Mouse (Mus musculus): ENCODE measurements at regions not wholly inside any gene's neighbourhood (a gene's known extent, or its start where the extent isn't known, plus 50 kb on each side); places are given as distances from the start of the nearest gene placed in this dataset.

GRCm38 (mm10) chr2:178643841-178644240 lies 213.5 kb downstream of the Cdh26 start:
- no peak for DNase-seq (ENCODE audit: low read depth in 2 of 2, low spot score in 2 of 2)

- no peak for DNase-seq (ENCODE audit: low read depth in 2 of 2, low spot score in 2 of 2)
These were observed 229.7 kb downstream of the Cdh26 start for GRCm38 (mm10) chr2:178660071-178660470.

- DNase-seq (ENCODE audit: low read depth in 2 of 2, low spot score in 2 of 2) = no peak
These were observed 232.1 kb downstream of the Cdh26 start for GRCm38 (mm10) chr2:178662396-178662795.

GRCm38 (mm10) chr2:178664977-178665376 lies 234.6 kb downstream of the Cdh26 start:
- DNase-seq (ENCODE audit: low read depth in 2 of 2, low spot score in 2 of 2) = peak in 1 of 2 experiments; percentile 5

GRCm38 (mm10) chr2:178668451-178668850 lies 238.1 kb downstream of the Cdh26 start:
- DNase-seq (ENCODE audit: low read depth in 2 of 2, low spot score in 2 of 2) = no peak

- DNase-seq (ENCODE audit: low read depth in 2 of 2, low spot score in 2 of 2) = no peak
These were observed 240.6 kb downstream of the Cdh26 start for GRCm38 (mm10) chr2:178670952-178671351.

GRCm38 (mm10) chr2:178673621-178674020 lies 243.3 kb downstream of the Cdh26 start:
- no peak for DNase-seq (ENCODE audit: low read depth in 2 of 2, low spot score in 2 of 2)

- DNase-seq (ENCODE audit: low read depth in 2 of 2, low spot score in 2 of 2) = no peak
These were observed 244.3 kb downstream of the Cdh26 start for GRCm38 (mm10) chr2:178674621-178675020.

GRCm38 (mm10) chr2:178676970-178677369 lies 246.6 kb downstream of the Cdh26 start:
- DNase-seq (ENCODE audit: low read depth in 2 of 2, low spot score in 2 of 2) = no peak

GRCm38 (mm10) chr2:178680368-178680767 lies 250.0 kb downstream of the Cdh26 start:
- DNase-seq (ENCODE audit: low read depth in 2 of 2, low spot score in 2 of 2) = no peak

- DNase-seq (ENCODE audit: low read depth in 2 of 2, low spot score in 2 of 2) = no peak
These were observed 254.0 kb downstream of the Cdh26 start for GRCm38 (mm10) chr2:178684026-178684958.

- no peak for DNase-seq (ENCODE audit: low read depth in 2 of 2, low spot score in 2 of 2)
These were observed 254.9 kb downstream of the Cdh26 start for GRCm38 (mm10) chr2:178685211-178685610.

GRCm38 (mm10) chr2:178686167-178686601 lies 255.9 kb downstream of the Cdh26 start:
- DNase-seq (ENCODE audit: low read depth in 2 of 2, low spot score in 2 of 2) = no peak

- no peak for DNase-seq (ENCODE audit: low read depth in 2 of 2, low spot score in 2 of 2)
These were observed 258.3 kb downstream of the Cdh26 start for GRCm38 (mm10) chr2:178688586-178688985.

GRCm38 (mm10) chr2:178691190-178691864 lies 261.0 kb downstream of the Cdh26 start:
- no peak for DNase-seq (ENCODE audit: low read depth in 2 of 2, low spot score in 2 of 2)

- no peak for DNase-seq (ENCODE audit: low read depth in 2 of 2, low spot score in 2 of 2)
These were observed 261.5 kb downstream of the Cdh26 start for GRCm38 (mm10) chr2:178691865-178692228.

GRCm38 (mm10) chr2:178692231-178692630 lies 261.9 kb downstream of the Cdh26 start:
- DNase-seq (ENCODE audit: low read depth in 2 of 2, low spot score in 2 of 2) = no peak

- no peak for DNase-seq (ENCODE audit: low read depth in 2 of 2, low spot score in 2 of 2)
These were observed 268.3 kb downstream of the Cdh26 start for GRCm38 (mm10) chr2:178698648-178699047.

GRCm38 (mm10) chr2:178700825-178701224 lies 270.5 kb downstream of the Cdh26 start:
- no peak for DNase-seq (ENCODE audit: low read depth in 2 of 2, low spot score in 2 of 2)

GRCm38 (mm10) chr2:178704510-178704909 lies 274.2 kb downstream of the Cdh26 start:
- no peak for DNase-seq (ENCODE audit: low read depth in 2 of 2, low spot score in 2 of 2)

- no peak for DNase-seq (ENCODE audit: low read depth in 2 of 2, low spot score in 2 of 2)
These were observed 278.3 kb downstream of the Cdh26 start for GRCm38 (mm10) chr2:178708649-178709048.

- DNase-seq (ENCODE audit: low read depth in 2 of 2, low spot score in 2 of 2) = no peak
These were observed 279.0 kb downstream of the Cdh26 start for GRCm38 (mm10) chr2:178709192-178709881.
